Mouse (Mus musculus) retina, postnatal 7 days (tissue): ENCODE data around the gene Zc3h7b.
"Not testable (repeated sequence)": the region's sequence is repeated elsewhere in the genome, so short reads cannot be mapped to it uniquely, and the experiment has no call there.

Experiments used
- DNase-seq: peaks from one replicate; pipeline ENCODE4 v3.0.0-alpha.2; 2012; ENCODE audit warnings: low read depth, low spot score

Gene Zc3h7b

DNA sequence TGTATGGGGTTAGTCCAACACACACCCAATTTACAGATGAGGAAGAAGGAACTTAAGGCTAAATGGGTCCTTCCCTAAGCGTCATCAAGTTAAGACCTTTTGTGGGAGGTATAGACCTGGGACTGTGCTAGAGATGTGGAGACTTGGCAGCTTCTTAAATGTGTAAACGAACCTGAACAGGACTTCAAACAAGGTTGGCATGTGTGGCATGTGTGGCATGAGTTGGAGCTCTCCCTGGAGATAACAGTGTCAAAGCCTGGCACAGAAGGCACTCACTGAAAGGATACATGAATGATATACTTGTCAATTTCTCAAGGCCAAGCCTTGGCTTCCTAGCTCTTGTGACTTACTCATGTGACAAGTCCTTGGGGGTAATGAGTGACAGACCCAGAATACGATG is 5.6 kb upstream of the Zc3h7b start:
- DNase-seq = no peak

- DNase-seq = no peak
Measured at GRCm38 (mm10) chr15:81739924-81740323, 4.9 kb upstream of the Zc3h7b start.

DNA sequence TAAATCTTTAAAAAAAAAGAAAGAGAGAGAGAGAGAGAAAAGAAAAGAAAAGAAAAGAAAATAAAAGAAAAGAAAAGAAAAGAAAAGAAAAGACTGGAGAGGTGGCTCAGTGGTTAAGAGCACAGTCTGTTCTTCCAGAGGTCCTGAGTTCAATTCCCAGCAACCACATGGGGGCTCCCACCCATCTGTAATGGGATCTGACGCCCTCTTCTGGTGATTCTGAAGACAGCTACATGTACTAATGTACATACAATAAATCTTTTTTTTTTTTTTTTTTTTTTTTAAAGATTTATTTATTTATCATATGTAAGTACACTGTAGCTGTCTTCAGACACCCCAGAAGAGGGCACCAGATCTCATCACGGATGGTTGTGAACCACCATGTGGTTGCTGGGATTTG is 2.5 kb upstream of the Zc3h7b start:
- DNase-seq = not testable (repeated sequence)

DNA sequence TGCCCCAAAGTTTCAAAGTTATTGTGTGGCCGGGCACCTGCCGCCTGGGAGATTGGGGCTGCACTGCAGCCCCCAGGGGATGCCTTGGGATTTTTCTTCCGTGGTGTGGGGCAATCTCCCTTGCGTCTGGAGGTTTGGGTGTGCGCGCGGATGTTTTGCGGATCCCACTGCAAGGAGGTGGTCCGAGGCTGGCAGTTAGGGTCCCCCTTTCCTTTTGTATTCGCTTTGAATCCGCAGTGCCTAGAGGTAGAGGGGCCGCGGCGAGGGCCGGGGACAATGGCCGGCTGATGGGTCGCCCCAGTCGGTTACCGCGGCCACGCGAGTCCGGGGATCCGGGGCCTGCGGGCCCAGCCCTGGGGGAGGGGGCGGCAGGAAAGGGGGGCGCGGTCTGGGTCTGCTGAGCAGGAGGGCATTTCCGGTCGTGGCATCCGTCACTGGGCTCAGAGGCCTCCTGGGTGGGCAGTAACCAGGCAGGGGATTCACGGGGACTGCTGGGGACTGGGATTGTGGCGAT is 801 bp downstream of the Zc3h7b start:
- DNase-seq = no peak

- DNase-seq = no peak
Measured at GRCm38 (mm10) chr15:81749742-81750141, 4.9 kb downstream of the Zc3h7b start.

DNA sequence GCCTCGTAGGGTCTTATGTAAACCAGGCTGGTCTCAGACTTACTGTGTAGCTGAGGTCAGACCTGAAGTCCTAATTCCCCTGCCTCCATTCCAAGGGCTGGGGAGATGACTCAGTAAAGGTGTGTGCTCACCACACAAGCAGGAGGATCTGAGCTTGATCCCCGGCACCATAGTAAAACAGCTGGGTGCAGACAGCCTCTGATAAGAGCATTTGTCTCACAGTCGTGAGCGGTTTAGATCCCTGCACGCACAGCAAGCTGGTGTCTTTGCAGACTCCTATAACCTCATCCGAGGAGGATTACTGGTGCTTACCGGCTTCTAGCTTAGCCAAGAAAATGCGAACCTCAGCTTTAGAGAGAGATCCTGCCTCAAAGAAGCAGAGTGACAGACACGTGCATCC is 8.8 kb downstream of the Zc3h7b start:
- DNase-seq = no peak

GRCm38 (mm10) chr15:81758701-81759100 is 13.8 kb downstream of the Zc3h7b start:
- DNase-seq = no peak

DNA sequence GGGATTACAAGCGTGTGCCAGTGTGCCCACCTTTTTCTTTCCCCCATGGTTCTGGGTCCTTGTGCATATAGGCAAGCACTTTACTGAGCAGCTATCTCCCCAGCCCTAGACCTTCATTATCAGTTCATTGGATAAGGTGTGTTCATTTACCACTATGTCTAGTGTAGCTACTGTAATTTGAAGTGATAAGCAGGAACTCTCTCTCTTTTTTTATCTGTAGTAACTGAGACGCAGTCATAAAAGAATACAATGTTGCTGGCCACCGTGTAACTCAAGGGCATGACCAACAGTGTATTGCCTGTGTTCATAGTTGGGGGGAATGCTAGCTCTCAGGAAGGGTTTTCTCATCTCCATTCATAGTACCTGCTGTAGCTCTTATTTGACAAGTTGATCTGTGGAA is 14.7 kb downstream of the Zc3h7b start:
- no peak for DNase-seq

- DNase-seq = no peak
Measured at GRCm38 (mm10) chr15:81760361-81761079, 15.7 kb downstream of the Zc3h7b start.

DNA sequence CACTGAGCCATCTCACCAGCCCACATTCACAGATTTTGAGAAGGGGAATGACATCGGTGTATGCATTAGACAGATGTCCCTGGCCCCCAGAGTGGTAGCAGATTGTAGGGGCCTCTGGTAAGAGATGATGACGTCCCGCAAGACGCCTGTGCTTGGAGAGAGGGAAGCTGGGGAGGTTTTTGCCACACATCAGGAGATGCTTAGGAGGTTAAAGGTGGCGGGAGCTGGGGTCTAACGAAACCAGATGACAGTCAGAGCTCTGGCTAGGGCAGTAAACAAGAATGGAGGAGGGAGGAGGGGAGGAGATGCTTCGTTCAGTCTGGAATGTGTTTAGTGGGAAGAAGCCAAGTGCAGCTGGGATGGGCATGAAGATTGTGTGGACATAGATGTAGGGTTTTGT is 16.5 kb downstream of the Zc3h7b start:
- DNase-seq = no peak

DNA sequence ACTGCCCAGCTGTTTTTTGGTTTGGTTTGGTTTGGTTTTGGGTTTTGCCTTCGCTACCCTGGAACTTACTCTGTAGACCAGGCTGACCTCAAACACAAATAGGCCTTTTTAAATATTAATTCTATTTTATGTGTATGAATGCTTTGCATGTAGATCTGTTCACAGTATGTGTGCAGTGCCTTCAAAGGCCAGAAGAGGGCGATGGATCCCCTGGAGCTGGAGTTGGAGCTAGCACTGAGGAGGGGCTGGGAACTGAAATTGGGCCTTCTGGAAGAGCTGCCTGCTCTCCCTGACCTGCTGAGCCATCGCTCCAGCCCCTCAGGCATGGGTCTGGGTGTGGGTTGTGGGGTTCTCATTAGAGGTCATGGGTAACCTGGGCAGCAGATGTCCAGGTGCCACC is 17.1 kb downstream of the Zc3h7b start:
- DNase-seq = no peak

GRCm38 (mm10) chr15:81764573-81764972 is 19.7 kb downstream of the Zc3h7b start:
- DNase-seq = no peak

- DNase-seq = no peak
Measured at GRCm38 (mm10) chr15:81765651-81766050, 20.8 kb downstream of the Zc3h7b start.

DNA sequence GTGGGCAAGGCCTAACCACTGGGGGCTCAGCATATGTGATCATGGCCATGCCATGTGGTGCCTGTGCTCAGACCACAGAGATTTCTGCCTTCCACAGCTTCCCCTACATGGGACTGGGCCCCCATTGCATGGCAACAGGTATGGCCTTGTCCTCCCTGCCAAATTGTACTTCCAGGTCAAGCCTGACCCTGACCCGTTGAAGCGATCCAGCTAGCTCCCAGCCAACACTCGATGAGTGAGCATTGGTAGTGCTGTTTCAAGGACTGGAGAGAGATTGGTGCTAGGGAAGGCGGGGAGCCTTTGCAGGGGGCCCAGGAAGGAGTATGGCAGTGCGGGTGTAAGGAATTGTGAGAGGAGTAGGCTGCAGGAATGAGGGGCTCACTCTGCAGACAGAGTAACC is 21.6 kb downstream of the Zc3h7b start:
- no peak for DNase-seq

- no peak for DNase-seq
Measured at GRCm38 (mm10) chr15:81769037-81769436, 24.2 kb downstream of the Zc3h7b start.

DNA sequence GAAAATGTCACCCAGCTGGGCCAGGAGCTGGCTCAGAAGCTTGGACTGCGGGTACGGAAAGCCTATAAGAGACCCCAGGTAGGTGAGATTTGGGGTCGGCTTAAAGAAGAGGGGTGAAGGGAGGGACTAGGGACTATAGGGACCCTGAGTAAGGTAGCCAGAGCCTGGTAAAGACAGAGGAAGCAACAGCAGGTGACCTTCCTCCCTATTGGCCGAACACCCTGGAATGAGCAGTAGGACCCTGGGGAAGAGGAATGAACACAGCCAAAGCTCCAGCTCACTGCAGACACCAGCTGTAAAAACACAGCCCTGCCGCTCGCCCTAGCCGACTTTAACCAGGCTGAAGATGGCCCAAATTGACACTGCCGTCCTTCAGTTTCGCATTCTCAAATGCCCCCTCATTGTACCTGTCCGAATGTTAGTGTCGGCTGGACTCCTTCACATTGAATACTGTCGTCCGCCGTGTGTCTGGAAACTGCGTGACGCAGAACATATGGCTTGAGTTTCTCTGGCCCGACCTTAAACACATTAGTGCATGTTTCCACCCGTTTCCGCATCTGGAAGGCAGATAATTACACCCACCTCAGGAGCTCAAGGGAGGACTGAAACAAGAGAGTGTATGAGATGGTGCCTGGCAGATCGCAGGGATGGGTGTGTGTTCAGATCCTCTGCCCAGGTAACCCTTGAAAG is 27.7 kb downstream of the Zc3h7b start:
- DNase-seq = no peak

GRCm38 (mm10) chr15:81774505-81775171 is 29.8 kb downstream of the Zc3h7b start:
- no peak for DNase-seq

GRCm38 (mm10) chr15:81776631-81777422 is 32.0 kb downstream of the Zc3h7b start:
- DNase-seq = no peak

GRCm38 (mm10) chr15:81781816-81782215 is 37.0 kb downstream of the Zc3h7b start:
- no peak for DNase-seq

DNA sequence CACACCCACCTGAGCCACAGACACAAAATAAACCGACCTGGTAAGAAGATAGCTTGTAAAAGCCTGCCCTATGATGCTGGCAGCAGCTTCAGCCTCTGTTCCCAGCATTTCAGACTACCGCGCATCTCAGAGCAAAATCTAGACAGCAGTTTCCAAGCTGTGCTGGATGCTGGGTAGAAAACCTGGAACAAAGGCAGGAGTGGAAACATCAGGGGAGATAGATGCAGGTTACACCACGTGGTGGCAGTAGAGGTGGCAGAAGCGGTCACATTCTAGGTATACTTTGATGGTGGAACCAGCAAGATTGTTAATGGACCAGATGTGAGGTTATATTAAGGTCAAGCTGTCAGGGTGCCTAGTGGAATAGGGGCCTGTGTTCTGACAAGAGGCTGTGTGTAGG is 39.9 kb downstream of the Zc3h7b start:
- no peak for DNase-seq

DNA sequence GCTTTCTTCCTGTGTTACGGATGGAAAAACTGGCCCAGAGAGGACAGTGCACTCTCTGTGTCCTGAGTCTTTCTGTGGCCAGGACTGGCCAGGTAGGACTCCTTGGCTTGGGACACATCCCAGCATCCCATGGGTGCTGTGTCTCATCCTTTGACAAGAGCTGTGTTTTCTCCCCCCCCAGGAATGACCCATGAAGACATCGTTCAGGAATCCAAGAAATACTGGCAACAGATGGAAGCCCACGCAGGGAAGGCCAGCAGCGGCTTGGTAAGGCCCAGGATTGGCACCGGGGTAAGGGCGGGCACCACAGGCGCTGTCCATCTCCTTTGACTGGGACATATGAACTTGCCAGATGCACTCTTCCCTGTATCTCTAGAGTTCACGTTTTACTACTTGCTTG is 40.8 kb downstream of the Zc3h7b start:
- DNase-seq = no peak

GRCm38 (mm10) chr15:81787525-81787924 is 42.7 kb downstream of the Zc3h7b start:
- DNase-seq = no peak
